Mouse (Mus musculus) left cerebral cortex, adult 9 months (tissue): Measurements from ENCODE around the gene Ugdh.
"Not testable (repeated sequence)": the region's sequence is repeated elsewhere in the genome, so short reads cannot be mapped to it uniquely, and the experiment has no call there.

Experiments used
- DNase-seq, 2 experiments: peaks; one replicate each; pipeline ENCODE4 v3.0.0; 2022; ENCODE audit warnings: low spot score in 2 of 2

The Ugdh gene

DNA sequence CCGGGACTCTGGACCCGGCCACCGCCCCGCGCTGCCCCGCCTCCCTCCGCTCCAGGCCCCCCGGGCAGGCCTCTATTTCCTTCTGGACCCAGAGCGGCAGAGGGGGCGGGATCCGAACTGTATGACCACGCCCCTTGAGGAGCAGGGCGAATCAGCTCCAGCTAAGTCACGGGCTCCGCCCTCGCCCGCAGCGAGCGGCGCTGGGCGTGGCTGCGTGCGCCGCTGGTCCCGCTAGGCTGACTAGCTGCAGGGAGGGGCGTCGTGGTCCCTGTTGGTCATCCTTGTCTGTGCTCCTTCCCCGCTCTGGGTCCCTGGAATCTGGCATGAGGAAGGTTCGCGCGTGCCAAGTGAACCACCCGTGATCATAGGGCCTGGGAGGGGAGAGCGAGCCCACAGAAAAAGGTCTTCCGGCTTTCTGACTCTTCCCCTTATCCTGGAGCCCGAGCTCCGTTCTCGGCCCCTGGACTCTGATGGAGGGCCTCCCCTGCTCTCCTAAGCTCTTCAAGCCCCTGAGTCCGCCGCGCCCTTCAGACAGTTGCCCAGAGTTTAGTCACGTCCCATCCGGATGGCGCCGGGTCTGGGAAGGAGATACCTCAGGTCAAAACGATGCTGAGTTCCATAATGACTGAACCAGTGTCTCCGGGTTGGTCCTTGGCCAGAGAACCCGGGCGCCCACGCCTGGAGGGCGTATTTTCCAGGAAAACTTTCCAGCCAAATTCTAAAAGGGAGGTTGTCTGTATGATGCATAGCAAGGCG lies at the start of gene Ugdh:
Gene Ugdh (minus strand): TSS at position 144 of the 756 bp plus-strand sequence.
- DNase-seq = peak; percentile 87 to 95

DNA sequence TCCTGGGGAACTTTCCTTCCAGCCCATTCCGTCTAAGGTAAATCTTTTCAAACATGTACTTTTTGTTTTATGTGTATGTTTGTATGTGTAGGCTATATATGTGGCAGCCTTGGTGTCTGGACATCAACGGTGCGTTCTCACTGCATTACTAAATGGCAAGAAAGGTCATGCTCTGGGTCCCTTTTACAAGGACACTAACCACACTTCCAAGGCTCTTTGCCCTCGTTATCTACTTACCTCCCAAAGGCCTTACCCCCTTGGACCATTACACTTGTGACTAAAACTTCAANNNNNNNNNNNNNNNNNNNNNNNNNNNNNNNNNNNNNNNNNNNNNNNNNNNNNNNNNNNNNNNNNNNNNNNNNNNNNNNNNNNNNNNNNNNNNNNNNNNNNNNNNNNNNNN lies 47.2 kb upstream of the Ugdh start:
- DNase-seq = no peak

DNA sequence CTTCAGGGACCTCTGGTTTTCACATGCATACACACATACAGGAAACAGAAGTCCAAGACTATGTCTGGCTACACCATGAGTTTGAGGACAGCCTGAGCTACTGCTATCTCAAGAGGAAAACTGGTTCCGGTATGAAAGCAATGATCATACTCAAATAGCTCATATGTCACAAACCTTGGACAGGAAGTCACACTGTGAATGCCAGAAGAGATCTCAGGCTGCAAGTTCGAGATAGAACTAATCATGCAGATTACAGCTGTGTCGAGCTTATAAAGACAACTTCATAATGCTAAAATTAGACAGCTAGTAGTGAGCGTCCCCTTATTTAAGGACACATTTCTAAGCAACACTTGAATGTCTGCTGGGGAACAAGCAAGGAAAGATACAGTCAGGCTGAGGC lies 44.8 kb upstream of the Ugdh start:
- DNase-seq = no peak

DNA sequence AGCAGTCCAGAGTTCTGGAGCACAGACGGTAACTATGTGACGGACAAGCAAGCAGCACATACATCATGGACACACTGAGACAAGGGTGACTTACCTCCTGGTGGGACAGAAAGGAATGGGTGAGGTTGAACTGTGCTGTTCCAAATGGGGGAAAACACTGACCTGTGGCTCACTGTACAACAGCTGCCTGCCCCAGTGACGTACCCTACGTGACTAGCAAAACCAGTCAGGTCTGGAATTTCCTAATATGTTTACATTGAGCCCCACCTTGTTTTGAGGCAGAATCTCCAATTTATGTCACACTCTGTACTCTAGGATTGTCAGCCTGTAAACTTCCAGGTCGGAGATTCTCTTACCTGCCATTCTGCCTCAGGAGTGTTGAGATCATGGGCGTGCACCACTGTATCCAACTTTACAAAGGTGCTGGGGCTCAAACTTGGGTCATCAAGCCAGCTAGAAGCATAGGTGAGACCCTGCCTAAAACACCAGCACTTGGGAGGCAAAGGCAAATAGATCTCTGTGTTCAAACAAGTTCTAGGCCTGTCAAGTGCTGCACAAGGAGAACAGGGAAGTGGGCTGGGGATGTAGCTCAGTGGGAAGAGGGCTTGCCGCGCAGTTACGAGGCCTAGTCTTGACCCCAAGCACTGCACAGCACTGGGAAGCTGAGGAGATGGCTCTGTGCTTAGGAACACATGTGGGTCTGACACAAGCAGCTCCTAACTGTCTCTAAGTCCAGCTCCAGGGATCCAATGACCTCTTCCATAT lies 44.1 kb upstream of the Ugdh start:
- DNase-seq = no peak

DNA sequence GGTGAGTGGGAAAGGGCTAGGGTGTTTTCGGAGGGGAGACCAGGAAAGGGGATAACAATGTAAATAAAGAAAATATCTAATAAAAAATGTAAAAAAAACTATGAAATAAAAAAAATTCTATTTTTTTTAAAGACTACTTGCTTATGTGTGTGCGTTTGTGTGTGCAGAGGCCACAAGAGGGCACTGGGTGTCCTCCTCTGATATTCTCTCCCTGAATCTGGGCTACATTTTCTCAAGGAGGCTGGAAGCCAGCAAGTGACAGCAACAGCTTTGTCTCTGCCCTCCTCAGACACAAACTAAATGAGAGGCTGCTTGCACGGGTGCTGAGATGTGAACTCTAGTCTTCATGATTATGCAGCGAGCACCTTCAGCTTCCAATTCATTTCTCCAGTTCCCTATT lies 42.5 kb upstream of the Ugdh start:
- no peak for DNase-seq

DNA sequence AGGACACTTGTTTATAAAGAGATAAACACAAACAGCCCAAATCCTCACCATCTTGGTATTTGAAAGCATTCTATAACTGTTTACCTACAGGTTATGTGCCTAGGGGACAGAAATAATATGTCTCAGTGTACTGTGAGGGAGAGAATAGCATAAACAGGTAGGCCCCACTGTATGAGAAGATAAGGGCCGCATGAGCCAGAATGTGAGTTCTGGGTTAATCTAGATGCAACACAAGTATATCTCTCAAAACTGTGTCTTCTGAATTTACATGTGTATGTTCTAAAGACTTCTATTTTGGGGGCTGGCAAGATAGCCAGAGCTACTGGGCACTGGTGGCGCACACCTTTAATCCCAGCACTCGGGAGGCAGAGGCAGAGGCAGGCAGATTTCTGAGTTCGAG lies 41.0 kb upstream of the Ugdh start:
- DNase-seq = not testable (repeated sequence)

DNA sequence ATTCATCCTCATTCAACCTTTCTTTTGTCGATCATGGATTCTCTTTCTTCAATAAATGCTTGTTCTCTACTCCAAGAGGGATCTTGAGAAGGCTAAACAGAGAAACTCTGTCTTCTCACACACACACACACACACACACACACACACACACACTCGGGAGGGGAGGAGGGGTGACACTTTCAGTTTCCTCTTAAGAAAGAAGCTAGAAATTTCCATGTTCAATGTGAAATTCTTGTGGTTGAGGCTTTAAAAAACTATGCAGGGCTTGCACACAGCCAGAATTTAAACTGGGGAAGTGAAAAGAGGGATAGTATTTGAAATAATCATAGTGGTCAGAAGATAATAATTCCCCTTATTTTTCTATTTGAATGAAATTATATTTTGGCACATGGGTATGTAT lies 40.1 kb upstream of the Ugdh start:
- DNase-seq = no peak

DNA sequence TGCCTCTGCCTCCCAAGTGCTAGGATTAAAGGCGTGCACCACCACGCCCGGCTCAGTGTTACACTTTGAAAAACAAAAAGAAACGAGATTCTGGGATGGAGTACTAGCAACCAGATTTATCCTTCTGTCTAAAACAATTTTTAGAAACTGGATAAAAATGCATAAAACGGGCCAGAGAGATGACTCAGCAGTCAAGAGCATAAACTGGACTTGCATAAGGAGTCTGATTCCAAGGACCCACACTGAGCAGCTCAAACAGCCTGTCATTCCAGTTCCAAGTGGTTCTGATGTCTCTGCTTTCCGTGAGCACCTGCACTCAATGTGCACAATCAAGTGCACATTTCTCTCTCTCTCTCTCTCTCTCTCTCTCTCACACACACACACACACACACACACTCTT lies 34.0 kb upstream of the Ugdh start:
- DNase-seq = peak in 1 of 2 experiments; percentile 49

DNA sequence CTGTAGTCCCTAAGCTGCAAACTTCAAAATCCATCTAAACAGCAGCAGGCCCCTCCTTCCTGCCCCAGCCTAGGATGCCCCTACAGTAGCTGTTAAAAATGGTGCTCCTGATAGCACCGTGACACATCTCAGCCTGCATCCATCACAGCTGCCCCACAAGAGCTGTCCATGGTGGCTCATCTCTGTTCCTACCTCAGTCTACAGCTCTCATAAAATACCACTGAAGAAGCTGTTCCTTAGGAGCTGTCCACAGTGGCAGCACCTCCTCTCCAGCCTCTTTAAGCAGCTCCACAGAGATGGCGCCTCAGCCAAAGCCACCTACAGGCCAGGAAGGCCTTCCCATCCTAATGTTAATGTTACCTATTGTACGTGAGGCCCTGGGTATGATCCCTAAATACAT lies 31.2 kb upstream of the Ugdh start:
- no peak for DNase-seq

DNA sequence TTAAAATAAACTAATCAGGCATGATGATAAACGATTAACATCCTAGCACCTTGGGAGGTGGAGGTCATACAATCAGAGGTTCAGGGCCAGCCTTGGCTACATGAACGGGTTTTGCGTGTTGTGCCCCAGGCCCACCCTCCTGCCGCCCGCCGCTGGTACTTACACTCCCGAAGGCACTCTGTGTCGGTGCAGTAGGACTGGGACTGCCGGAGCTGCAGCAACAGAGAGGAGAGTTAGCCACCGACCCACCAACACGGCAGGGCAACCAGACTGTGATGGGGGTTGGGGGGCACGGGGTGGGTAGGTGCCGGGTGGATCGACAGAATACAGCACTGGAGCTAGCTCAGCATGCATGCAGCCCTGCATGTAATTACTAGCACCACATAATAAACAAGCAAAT lies 24.6 kb upstream of the Ugdh start:
- no peak for DNase-seq

DNA sequence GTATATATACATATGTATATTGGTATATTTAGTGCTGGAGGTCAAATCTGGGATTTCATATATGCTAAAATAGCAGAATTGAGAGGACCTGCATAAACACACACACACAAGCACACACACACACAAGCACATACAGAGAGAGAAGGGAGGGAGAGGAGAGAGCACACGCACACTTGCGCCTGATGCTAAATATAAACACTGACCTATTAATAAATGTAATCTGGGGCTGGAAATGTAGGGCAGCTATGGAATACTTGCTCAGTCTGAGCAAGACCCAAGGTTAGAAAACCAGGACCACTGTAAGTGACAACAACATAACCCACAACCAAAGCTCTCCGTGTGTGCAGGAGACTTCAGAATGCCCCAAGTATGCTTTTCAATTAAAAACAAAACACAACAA lies 23.7 kb upstream of the Ugdh start:
- DNase-seq = no peak

DNA sequence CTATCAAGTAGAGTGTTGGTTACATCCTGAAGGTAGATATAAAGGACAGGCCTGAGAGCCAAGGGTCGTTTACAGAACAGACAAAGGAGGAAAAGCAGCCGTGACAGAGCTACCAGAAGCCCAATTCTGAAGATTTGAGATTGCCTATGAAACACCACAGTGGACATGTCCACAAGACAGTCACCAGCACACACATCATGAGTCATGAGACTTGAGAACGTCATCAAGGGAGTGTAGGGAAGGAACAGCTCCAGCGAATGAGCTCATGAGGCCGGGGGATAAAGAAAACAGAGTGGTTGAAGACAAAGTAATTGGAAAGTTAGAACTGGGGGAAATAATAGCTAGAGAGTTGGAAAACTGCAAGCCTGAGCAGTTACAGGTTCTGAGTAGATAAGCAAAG lies 22.1 kb upstream of the Ugdh start:
- DNase-seq = no peak

DNA sequence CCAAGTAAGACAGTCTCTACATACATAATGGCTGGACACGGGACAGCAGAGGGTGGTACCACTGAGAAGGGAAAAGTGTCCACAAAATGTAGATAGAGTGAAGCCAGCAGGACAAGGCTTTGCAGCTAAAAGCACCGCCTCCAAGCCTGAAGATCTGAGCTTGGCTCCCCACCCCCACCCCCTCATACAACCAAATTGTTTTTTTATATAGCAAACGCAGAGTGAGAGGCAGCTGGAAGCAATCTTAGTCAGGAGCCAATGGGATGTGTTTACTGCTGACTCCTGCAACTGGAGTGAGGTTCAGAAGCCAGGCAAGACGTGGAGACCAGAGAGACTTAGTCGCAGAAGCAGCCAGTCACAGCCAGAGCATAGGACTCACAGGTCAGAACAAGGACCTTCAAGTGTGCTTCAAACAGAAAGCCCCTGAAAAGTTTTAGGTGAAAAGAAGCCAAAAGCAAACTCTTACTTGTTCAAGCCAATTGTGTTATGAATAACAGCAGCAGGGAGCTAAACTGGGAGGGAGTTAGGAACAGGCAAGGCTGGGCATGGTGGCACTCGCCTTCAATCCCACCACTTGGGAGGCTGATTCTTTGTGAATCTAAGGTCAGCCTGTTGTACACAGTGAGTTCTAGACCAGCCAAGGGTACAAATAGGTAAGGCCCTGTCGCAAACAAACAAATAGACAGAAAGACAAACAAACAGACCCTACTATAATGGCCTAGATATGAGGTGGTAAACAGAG lies 21.5 kb upstream of the Ugdh start:
- DNase-seq = no peak

DNA sequence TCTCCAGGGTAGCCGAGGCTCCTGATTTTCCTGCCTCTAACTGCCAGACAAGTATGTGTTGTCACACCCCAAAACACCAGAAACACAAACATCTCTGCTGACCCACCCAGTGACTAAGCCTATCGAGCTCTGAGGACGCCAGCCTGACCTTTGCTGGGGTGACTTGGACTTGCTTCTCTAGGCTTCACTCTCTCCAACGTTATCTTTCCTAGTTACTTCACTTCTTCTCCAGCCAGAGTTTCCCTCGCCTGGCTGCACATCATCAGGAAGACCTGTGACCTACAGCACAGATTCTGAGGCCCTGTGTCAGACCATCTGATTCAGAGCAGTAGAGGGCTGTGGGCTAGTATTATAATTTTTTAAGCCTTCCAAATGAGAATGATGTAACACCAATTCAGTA lies 19.0 kb upstream of the Ugdh start:
- no peak for DNase-seq

DNA sequence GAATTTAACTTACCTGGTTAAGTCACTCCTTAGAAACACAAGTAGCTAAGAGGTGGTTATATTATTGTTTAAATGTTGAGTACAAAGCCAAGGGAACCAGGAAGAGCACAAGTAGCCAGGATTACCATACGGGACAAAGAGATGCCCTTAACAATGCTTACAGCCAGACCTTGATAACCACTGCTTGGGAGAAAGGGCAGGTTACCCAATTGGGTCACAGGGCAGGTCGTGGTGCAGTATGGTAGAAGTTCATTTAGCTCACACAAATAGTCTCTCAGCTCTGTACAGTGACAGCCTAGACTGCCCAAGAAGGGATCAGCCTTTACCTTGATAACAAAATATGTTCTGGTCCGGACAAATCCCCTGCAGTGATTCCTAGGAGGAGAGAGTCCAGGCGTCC lies 13.2 kb upstream of the Ugdh start:
- DNase-seq = no peak

DNA sequence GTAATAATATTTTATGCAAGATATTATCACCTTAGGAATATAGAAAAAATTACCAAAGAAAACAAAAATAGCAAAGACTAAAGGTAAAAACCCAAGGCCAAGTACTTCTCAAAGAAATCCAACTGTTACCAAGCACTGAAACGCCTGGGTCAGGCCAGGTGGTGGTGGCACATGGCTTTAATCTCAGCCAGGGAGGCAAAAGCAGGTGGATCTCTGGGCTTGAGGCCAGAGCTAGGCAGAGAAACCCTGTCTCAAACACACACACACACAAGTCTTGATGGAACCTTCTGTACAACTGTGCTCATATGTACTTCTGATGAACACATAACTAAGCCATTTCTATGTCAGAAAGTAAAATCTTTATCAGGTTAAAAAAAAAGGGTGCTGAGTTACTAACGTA lies 12.1 kb upstream of the Ugdh start:
- no peak for DNase-seq

DNA sequence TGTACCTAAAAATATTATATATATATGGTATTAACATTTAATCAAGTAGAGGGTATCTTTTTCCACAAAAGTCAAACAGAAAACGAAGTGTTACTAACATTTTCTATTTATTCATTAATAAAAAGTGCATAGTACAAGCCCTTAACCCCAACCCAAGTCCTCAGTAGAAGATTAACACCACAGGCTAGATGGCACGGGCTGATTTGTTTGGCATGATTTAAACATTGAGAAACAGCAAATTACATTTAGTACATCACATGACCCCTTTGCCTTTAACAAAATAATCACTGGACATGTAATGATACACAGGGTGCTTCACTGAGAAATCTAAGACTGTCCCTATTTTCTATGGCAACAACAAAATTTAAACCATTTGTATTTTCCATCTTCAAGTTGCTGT lies 11.0 kb upstream of the Ugdh start:
- DNase-seq = no peak

DNA sequence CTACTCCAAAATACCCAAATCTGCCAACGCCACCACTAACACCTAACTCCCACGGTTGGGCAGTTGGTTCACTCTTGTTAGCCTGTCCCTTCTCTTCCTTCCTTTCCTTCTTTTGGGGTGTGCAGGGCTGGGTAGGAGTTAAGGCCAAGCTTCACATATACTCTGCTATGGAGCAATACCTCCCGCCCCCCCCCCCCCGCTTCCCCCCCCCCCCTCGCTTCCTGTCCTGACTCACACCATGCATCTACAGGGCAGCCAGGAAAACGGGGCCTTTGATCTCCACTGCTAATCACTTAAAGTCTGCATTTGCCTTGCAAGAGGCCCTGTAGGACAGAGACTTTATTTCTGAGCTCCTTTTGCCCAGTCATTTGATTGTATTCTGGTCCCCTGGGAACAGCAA lies 9.2 kb upstream of the Ugdh start:
- DNase-seq = no peak

DNA sequence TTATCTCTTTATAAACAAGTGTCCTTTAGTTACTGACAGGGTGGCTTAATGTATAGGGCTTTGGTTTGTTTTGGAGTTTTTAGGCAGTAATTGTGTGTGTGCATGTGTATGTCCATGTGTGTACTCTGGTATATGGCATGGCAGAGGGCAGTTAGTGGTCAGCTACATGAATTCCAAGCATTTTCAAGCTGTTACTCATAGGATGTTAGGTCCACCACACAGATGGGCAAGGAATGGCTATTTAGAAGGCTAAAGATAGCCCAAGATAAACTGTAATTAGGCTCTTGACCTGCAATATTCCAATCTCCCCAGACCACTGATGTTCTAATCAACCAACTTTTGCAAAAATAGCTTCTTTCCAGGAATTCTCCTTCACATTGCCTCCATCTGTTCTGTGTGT lies 2.3 kb upstream of the Ugdh start:
- DNase-seq = no peak

DNA sequence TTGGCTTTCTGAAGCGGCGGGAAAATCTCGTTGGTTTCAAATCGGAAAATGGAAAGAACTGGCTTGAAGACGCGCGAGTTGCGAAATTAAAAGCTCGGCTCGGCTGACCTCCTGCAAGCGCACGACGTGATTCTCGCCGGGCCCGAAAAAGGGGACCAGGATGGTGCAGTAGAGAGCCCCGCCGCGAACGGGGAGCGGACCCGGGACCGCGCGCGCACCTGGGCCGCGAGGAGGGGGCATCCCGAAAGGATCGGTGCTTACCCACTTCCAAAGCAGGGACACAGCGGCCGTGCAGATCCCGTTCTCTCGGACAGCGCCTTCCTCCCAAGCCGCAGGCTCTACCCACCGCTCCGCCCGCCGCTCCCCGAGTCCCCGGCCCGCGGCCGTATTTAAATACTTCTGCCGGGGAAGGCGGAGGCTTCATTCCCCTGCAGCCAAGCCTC lies 365 bp downstream of the Ugdh start:
- DNase-seq = no peak

DNA sequence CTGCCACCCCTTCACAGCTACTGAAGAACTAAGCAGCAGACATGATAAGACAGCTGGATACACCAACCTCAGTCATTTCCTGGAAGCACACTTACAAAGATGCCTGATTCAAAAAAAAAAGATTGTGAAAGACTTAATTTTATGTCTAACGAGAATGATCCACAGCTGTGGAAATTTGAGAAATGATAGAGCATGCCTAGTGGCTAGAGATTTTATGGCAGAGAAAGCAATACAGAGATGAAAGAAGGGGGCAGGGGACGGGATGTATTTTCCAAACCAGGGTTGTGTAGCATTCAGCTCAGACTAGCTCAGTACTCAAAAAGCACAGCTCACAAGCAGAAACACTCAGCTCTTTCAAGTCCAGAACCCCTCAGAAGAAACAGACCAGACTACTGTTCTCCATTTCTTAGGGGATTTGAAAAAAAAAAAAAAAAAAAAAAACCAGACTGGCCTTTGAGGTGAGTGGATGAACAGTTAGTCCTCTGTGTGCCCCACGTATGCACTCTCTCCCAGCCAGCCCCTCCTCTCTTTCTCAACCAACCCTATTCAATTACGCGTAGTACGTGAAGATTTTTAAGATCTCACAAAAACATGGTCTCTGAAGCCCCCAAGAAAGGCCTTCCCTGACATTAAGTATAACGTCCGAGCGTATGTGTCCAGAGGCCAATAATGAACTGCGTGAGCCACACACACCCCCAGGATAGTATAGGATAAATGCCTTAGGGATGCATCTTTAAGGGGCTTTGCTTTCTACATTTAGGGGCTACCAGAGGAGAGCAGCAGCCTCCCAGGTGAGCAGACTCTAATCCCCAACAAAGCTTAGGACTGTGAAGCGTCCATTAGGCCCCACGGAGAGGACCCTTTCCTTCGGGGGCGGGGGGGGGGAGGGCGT lies 1.0 kb downstream of the Ugdh start:
- peak in 1 of 2 experiments; percentile 16 for DNase-seq

DNA sequence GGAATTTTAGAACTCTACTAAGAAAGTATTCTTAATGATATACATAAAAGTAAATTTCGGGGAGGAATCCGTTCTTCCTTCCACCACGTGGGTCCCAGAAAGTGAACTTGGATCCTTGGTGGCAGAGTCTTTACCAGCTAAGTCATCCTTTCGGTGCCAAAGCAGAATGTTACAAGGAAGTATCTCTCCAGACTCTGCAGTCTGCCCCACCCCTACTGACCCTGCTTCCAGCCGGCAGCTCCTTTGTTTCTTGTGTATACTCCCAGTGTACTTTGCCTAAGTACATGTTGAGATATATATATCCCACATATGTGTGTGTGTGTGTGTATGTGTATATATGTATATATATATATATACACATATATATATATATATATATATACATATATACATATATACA lies 6.3 kb downstream of the Ugdh start:
- DNase-seq = no peak
